Mouse (Mus musculus) lung, embryonic 14.5 days (tissue): ENCODE results near the gene Gkn2. TPM values are rescaled to one million over a fixed set of nuclear protein-coding genes. Genes with fewer than 3 reads are reported as not detected.

Experiments
- ATAC-seq: fragments of 200-750 bp; cut with Nextera tagmentation; 2 replicates; pipeline ENCODE4 v1.8.0; 2017; ENCODE audit warnings: mild to moderate bottlenecking, moderate TSS enrichment, moderate library complexity; ENCODE audit not compliant: insufficient read depth
- DNase-seq: peaks from one replicate; pipeline ENCODE4 v3.0.0-alpha.2; 2015
- H3K27ac ChIP-seq: fragments of 300-500 bp; sonication (generic); 2 replicates; pipeline ENCODE4 v1.5.1; 2014; ENCODE audit warnings: low read depth, mild to moderate bottlenecking, moderate library complexity
- H3K27me3 ChIP-seq: fragments of 300-500 bp; sonication (generic); 2 replicates; pipeline ENCODE4 v1.6.1; 2014; ENCODE audit warnings: low read length, control low read depth; ENCODE audit not compliant: insufficient read depth
- H3K36me3 ChIP-seq: fragments of 300-500 bp; sonication (generic); 2 replicates; pipeline ENCODE4 v1.6.1; 2014; ENCODE audit warnings: control low read depth; ENCODE audit not compliant: insufficient read depth
- H3K4me1 ChIP-seq: fragments of 300-500 bp; sonication (generic); 2 replicates; pipeline ENCODE4 v1.6.1; 2014; ENCODE audit warnings: antibody characterized with exemption, control low read depth; ENCODE audit not compliant: insufficient read depth
- H3K4me2 ChIP-seq: fragments of 300-500 bp; sonication (generic); 2 replicates; pipeline ENCODE4 v1.6.1; 2014; ENCODE audit warnings: mild to moderate bottlenecking
- H3K4me3 ChIP-seq: fragments of 300-500 bp; sonication (generic); 2 replicates; pipeline ENCODE4 v1.5.1; 2014; ENCODE audit warnings: low read depth, low read length
- H3K9ac ChIP-seq: fragments of 300-500 bp; sonication (generic); 2 replicates; pipeline ENCODE4 v1.6.1; 2014
- H3K9me3 ChIP-seq: fragments of 300-500 bp; sonication (generic); 2 replicates; pipeline ENCODE4 v1.6.1; 2016; ENCODE audit warnings: low read depth, low read length, control low read depth
- CTCF ChIP-seq: IDR thresholded peaks from 2 replicates; pipeline ENCODE4 v1.5.1; 2016; ENCODE audit warnings: antibody characterized with exemption, low read depth
- WGBS: fragments of 180-500 bp; shearing (Covaris S2); extraction: QIAGEN DNeasy Blood & Tissue Kit; methylation state at CpG from one replicate; pipeline ENCODE4 v1.1.7; 2014; 5-methylcytosine and 5-hydroxymethylcytosine counted together
- polyA plus RNA-seq: library from polyadenylated mRNA; unstranded; fragments of >200 nt; fragmentation: Nextera tagmentation; extraction: Ambion mirVana; gene quantifications from 2 replicates; pipeline ENCODE4 v1.2.1, GENCODE M21; 2014

Gene Gkn2
- not detected in 2 replicates for polyA plus RNA-seq

- H3K9ac ChIP-seq = no peak within 1 kb of the TSS
- H3K9me3 ChIP-seq = no peaks in the 10 kb centered on the region
- WGBS = 67% methylated on average over 9 of the region's 9 CpGs
- H3K4me3 ChIP-seq = no peak within 1 kb of the TSS
- no peaks in the 10 kb centered on the region for H3K36me3 ChIP-seq
- no peak within 1 kb of the TSS for H3K4me2 ChIP-seq
- 0 out of 2 replicates have a peak, but pooled peaks cover 3% of the 10 kb centered on the region for H3K27me3 ChIP-seq
- ATAC-seq (no peak), DNase-seq (no peak)
- H3K27ac ChIP-seq = no peak within 1 kb of the TSS
- H3K4me1 ChIP-seq = no peaks in the 10 kb centered on the region
- TF ChIP-seq CTCF = no peak
Measured at GRCm38 (mm10) chr6:87373057-87373456, at the start of gene Gkn2. TSS of gene Gkn2 (plus strand) at chr6:87373357.

GRCm38 (mm10) chr6:87323381-87323780 lies 49.8 kb upstream of the Gkn2 start:
- TF ChIP-seq CTCF = peak; percentile 74
- 0 out of 2 replicates have a peak, but pooled peaks cover under 1% of the 10 kb centered on the region for H3K4me1 ChIP-seq
- no peak overlapping the region for H3K9ac ChIP-seq
- 0 out of 2 replicates have a peak, but pooled peaks cover 3% of the 10 kb centered on the region for H3K36me3 ChIP-seq
- H3K27me3 ChIP-seq = no peaks in the 10 kb centered on the region
- no peak overlapping the region for H3K27ac ChIP-seq
- H3K4me3 ChIP-seq = no peak overlapping the region
- DNase-seq (peak; percentile 49), ATAC-seq (no peak)
- WGBS = 90% methylated on average over 2 of the region's 2 CpGs
- no peaks in the 10 kb centered on the region for H3K9me3 ChIP-seq
- H3K4me2 ChIP-seq = no peak overlapping the region

- DNase-seq (no peak), ATAC-seq (no peak)
- Histone ChIP-seq H3K9me3 (no peaks in the 10 kb centered on the region), H3K27me3 (no peaks in the 10 kb centered on the region), H3K9ac (no peak overlapping the region), H3K4me1 (peaks cover 12% of the 10 kb centered on the region), H3K4me3 (no peak overlapping the region), H3K4me2 (no peak overlapping the region), H3K36me3 (0 out of 2 replicates have a peak, but pooled peaks cover 3% of the 10 kb centered on the region), H3K27ac (no peak overlapping the region)
- no peak for TF ChIP-seq CTCF
- WGBS = 81% methylated on average over 2 of the region's 2 CpGs
Measured at GRCm38 (mm10) chr6:87326932-87327331, 46.2 kb upstream of the Gkn2 start.

GRCm38 (mm10) chr6:87328265-87329173 lies 44.6 kb upstream of the Gkn2 start:
- H3K4me2 ChIP-seq = no peak overlapping the region

GRCm38 (mm10) chr6:87332380-87332779 lies 40.8 kb upstream of the Gkn2 start:
- no peaks in the 10 kb centered on the region for H3K36me3 ChIP-seq
- no peaks in the 10 kb centered on the region for H3K27me3 ChIP-seq
- peak overlapping the region; percentile 77 for H3K4me2 ChIP-seq
- ATAC-seq = no peak
- TF ChIP-seq CTCF = no peak
- no peak overlapping the region for H3K9ac ChIP-seq
- no peak overlapping the region for H3K27ac ChIP-seq
- peak; percentile 62 for DNase-seq
- H3K9me3 ChIP-seq = no peaks in the 10 kb centered on the region
- H3K4me1 ChIP-seq = peaks cover 21% of the 10 kb centered on the region
- 25% methylated on average over 2 of the region's 2 CpGs for WGBS
- peak overlapping the region; percentile 72 for H3K4me3 ChIP-seq

More at GRCm38 (mm10) chr6:87328265-87329173, 44.6 kb upstream of the Gkn2 start:
- no peak overlapping the region for H3K27ac ChIP-seq
- no peaks in the 10 kb centered on the region for H3K9me3 ChIP-seq
- no peak overlapping the region for H3K4me3 ChIP-seq
- H3K36me3 ChIP-seq = 0 out of 2 replicates have a peak, but pooled peaks cover 3% of the 10 kb centered on the region
- H3K4me1 ChIP-seq = peaks cover 16% of the 10 kb centered on the region
- DNase-seq (peak; percentile 58), ATAC-seq (0 out of 2 replicates have a peak, but pooled peaks have one; percentile 28)
- no peak overlapping the region for H3K9ac ChIP-seq
- no peak for TF ChIP-seq CTCF
- no peaks in the 10 kb centered on the region for H3K27me3 ChIP-seq
- WGBS = 68% methylated on average over 22 of the region's 22 CpGs

- no peaks in the 10 kb centered on the region for H3K9me3 ChIP-seq
- DNase-seq = peak; percentile 81
- peak overlapping the region; percentile 77 for H3K4me2 ChIP-seq
- peak overlapping the region; percentile 95 for H3K27ac ChIP-seq
- TF ChIP-seq CTCF = peak; percentile 30; the same call in 1 of the 2 replicates
- peaks cover 18% of the 10 kb centered on the region for H3K4me1 ChIP-seq
- H3K4me3 ChIP-seq = peak overlapping the region; percentile 72
- peak overlapping the region; percentile 89 for H3K9ac ChIP-seq
- 9% methylated on average over 11 of the region's 11 CpGs for WGBS
- no peaks in the 10 kb centered on the region for H3K36me3 ChIP-seq
- H3K27me3 ChIP-seq = no peaks in the 10 kb centered on the region
- ATAC-seq = peak; percentile 52
Measured at GRCm38 (mm10) chr6:87334361-87335090, 38.6 kb upstream of the Gkn2 start.
